Mouse (Mus musculus) bone marrow, adult 2 months (tissue): ENCODE data around the gene Rap1gap. TPM values are rescaled to one million over a fixed set of nuclear protein-coding genes. Genes with fewer than 3 reads are reported as not detected.

ENCODE experiments used
- H3K27ac ChIP-seq: fragments of 200-500 bp; 2 replicates; pipeline ENCODE4 v1.5.1; 2012; ENCODE audit warnings: low read depth, mild to moderate bottlenecking, control low read depth, inconsistent platforms, low read length; ENCODE audit not compliant: control insufficient read depth, poor library complexity, insufficient read depth
- H3K4me1 ChIP-seq: fragments of 200-500 bp; 2 replicates; pipeline ENCODE4 v1.6.1; 2011; ENCODE audit warnings: low read length; ENCODE audit not compliant: control insufficient read depth, insufficient read depth
- H3K4me3 ChIP-seq: fragments of 200-500 bp; replicated peaks from 2 replicates; pipeline ENCODE3; 2011; ENCODE audit warnings: mild to moderate bottlenecking, low read depth, low read length, control low read depth; ENCODE audit not compliant: control insufficient read depth
- CTCF ChIP-seq: fragments of 200-500 bp; IDR thresholded peaks from 2 replicates; pipeline ENCODE4 v1.5.1; 2011; ENCODE audit warnings: low read length, control low read depth; ENCODE audit not compliant: control insufficient read depth, insufficient read depth
- POLR2A ChIP-seq: fragments of 200-500 bp; IDR thresholded peaks from 2 replicates; pipeline ENCODE4 v1.6.1; 2011; ENCODE audit warnings: low read depth, mild to moderate bottlenecking, control low read depth, low read length, borderline replicate concordance; ENCODE audit not compliant: control insufficient read depth
- WGBS: fragments of 180-500 bp; shearing (Covaris S2); methylation state at CpG from one replicate; pipeline ENCODE4 v1.1.7; 2018; 5-methylcytosine and 5-hydroxymethylcytosine counted together
- polyA plus RNA-seq: library from polyadenylated mRNA; stranded (reverse); fragments of >200 nt; gene quantifications from 2 replicates; pipeline ENCODE4 v1.2.4, GENCODE M21; 2011; ENCODE audit warnings: low replicate concordance; ENCODE audit not compliant: missing spikeins, insufficient read depth, insufficient read length

Rap1gap gene
- polyA plus RNA-seq, 1 experiment, result 2.0 TPM

DNA sequence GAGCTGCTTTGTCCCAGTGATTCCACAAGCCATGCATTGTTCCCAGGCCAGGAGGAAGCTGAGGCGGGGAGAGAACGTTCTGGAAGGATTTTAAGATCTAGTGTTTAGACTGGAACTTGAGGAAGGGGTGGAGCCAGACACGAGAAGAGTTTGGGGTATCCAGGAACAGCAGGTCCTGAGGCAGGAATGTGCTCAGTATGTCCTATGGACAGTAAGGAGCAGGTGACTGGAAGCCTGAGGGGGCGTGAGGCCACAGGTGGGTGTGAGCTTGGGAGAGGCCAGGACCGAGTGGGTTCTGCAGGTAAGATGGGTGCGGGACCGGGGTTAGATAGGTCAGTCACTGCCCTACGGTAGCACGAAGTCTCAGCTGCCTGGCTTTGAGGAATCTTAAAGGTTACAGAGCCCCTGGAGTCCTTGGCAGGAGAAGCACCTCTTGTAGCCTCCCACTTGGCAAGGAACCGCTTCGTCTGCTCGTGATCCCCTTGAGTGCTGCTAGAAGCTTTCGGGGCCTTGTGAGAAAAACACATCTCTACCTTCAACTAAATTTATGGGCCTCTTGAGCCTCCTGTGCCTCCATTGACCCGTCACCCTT is 22.8 kb downstream of the Rap1gap start:
- Histone ChIP-seq H3K27ac (no peak overlapping the region), H3K4me1 (no peaks in the 10 kb centered on the region), H3K4me3 (no peak overlapping the region)
- TF ChIP-seq CTCF (no peak), POLR2A (no peak)
- 70% methylated on average over 14 of the region's 14 CpGs for WGBS

DNA sequence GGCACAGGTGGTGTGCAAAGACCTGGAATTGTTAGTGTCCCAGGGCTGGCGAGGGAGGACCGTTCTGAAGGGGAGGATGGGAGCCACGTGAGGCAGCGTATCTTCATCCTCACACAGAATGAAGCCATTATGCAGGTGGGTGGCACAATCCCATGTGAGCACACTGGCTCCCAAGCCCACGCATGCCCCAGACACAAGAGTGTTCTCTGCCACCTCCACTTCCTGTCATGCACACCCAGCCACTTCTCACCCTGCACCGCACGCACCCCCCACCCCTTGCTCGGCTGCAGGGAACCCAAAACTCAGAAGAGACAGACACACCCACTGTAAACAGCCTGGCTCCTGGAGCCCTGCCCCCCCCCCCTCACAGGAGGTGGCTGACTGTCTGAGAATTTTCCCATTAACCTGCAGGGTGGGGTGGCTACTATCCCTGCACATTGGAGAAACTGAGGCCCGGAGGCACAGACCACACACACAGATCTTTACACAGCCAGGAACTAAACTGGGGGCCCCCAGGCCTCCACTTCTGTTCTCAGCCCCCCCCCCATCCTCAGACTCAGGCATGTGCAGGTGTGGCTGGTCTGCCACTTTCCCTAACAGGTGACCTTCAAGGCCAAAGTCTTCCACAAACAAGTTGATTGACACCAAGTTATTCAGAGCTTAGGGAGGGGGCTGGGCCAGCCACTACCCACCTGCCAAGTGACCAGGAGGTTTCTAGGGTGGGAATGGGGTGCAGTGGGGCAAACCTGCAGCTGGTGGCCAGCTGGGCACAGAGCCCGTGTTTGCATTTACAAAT is 27.8 kb downstream of the Rap1gap start:
- WGBS, result 65% methylated on average over 10 of the region's 10 CpGs
- Histone ChIP-seq H3K27ac (no peak overlapping the region), H3K4me1 (no peaks in the 10 kb centered on the region), H3K4me3 (no peak overlapping the region)
- no peak for TF ChIP-seq CTCF
- no peak for TF ChIP-seq POLR2A

DNA sequence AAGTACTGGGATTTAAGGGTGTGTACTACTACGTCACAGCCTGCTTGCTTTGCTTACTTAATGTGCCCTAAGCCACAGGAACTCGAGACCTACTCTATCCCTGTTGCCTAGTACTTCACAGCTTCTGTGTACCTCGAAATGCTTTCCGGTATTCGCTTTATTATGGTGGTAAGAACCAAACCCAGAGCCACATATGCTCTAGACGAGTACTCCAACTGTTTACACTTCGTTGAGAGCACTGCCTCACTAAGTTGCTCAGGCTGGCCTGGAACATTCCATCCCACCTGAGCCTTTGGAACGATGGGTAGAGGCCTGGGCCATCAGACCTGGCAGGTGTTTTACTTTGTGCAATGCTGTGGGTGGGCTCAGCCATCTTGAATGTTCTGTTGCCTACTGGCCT is 30.8 kb downstream of the Rap1gap start:
- no peak overlapping the region for H3K4me3 ChIP-seq
- TF ChIP-seq POLR2A, result no peak
- no peak for TF ChIP-seq CTCF
- no peaks in the 10 kb centered on the region for H3K4me1 ChIP-seq
- 77% methylated on average over 8 of the region's 8 CpGs for WGBS
- no peak overlapping the region for H3K27ac ChIP-seq

GRCm38 (mm10) chr4:137695900-137696299 is 31.4 kb downstream of the Rap1gap start:
- Histone ChIP-seq H3K4me3 (no peak overlapping the region), H3K4me1 (no peaks in the 10 kb centered on the region), H3K27ac (no peak overlapping the region)
- TF ChIP-seq POLR2A, result no peak
- TF ChIP-seq CTCF, result no peak
- WGBS, result 20% methylated on average over 4 of the region's 4 CpGs

GRCm38 (mm10) chr4:137697156-137697885 is 32.8 kb downstream of the Rap1gap start:
- H3K4me1 ChIP-seq, result no peaks in the 10 kb centered on the region
- no peak for TF ChIP-seq POLR2A
- TF ChIP-seq CTCF, result no peak
- WGBS, result 80% methylated on average over 13 of the region's 13 CpGs
- H3K27ac ChIP-seq, result no peak overlapping the region
- no peak overlapping the region for H3K4me3 ChIP-seq

DNA sequence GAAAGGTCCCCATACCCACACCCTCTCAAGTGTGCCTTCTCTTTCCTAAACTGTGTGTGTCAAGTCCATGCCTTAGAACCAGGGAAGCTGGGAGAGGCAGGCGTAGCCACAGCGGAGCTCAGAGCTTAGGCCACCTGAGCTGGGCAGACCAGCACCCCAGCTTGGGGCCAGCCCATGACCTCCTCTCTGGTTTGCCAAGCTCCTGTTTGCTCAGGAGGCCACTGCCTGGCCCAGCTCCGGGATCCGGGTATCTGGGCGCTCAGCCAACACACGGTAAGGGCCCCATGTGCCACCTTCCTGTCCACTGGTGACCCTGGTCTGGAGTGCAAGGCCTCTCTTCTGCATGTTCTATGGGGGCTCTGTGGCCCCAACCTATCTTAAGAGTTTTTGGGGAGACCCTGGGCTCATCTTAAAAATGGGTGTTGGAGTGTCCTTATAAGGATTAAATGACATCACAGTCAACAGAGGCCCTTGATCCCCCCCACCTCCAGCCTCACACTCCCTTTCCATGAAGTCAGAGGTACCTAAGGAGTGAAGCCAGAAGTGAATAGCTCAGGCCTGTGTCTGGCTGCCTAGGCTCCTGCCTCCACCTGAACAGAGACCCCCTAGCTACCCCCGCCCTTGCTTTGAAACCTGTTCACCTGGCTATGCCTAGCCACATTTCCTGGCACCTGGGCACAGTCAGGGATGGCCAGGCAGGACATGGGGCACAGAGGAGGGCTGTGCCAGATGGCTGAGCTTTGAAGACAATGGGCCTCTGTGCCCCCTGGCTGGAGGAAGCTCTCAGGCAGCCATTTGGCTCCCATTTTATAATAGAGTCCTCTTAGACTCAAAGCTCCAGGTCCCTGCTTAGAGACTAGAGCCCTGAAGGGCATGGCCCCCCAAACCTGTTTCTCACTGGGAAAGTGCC is 33.8 kb downstream of the Rap1gap start:
- no peak overlapping the region for H3K4me3 ChIP-seq
- H3K4me1 ChIP-seq, result no peaks in the 10 kb centered on the region
- TF ChIP-seq CTCF (no peak), POLR2A (no peak)
- 64% methylated on average over 7 of the region's 7 CpGs for WGBS
- no peak overlapping the region for H3K27ac ChIP-seq

DNA sequence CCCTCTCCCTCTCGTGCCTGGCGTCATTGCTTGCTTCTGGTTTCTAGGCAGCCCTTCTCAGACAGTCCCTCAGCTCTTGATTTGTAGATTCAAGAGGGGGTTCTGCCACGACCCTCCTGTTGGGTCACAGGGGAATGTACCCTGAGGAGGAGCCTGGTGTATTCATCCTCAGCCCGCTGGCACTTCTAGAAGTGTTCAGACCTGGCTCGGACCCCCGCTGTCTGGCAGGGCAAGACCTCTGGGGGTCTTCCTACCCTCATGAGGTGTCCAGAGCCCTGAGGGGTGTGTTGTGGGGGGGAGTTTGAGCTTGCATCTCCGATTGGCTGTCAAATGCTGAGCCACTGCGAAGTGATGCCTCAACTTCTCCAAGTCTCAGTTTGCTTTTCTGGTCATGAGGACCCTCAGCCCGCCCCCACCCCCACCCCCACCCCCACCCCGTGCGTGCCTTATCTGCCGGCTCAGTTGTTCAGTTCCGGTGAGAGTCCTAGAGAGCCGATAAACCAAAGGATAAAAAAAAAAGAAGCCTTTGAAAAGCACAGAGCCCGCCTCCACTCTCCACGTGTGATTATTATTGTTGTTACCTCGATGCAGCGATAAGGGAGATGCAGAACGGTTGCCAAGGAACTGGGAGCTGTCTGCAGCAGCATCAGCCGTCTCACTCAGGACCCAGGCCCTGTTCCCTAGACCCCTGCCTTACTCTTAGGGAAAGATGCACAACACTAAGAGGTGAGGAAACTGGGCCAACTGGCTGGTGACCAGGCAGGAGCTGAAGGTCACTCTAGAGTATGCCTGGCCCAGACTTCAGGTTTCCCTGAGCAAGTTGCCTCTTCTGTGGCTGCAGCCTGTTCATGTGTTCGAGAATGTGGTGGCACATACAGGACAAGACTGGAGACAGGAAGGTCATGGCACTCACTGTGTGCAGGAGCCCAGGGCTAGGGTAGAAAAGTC is 35.0 kb downstream of the Rap1gap start:
- WGBS, result 62% methylated on average over 21 of the region's 21 CpGs
- Histone ChIP-seq H3K4me1 (no peaks in the 10 kb centered on the region), H3K27ac (no peak overlapping the region), H3K4me3 (no peak overlapping the region)
- TF ChIP-seq POLR2A (no peak), CTCF (no peak)
